Mouse (Mus musculus) R1 (cell line): ENCODE results near the gene Lefty2.

ENCODE experiments used
- DNase-seq: peaks from one replicate; pipeline ENCODE4 v3.0.0-alpha.2; 2018; ENCODE audit warnings: low read depth, low spot score

Lefty2 gene

DNA sequence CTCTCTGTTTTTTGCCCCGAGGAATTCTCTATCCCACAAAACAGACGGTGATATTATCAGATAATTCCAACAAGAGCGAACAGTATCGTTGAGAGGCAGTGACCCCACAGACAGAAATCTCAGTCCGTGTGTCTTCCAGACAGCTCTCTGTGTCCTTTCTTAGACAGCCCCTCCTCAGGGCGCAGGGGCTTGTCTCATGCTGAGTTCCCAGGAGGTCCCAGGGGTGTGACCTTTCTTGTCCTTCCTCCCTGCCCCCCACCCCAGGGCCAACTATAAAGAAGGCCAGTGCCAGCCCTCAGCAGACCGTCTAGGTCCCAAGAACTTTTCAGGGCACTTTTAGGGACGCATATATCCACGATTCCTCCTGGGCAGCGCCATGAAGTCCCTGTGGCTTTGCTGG, at the start of gene Lefty2:
Gene Lefty2, plus strand, starts transcription at position 301 of the 400 bp plus-strand sequence.
- DNase-seq: no peak

DNA sequence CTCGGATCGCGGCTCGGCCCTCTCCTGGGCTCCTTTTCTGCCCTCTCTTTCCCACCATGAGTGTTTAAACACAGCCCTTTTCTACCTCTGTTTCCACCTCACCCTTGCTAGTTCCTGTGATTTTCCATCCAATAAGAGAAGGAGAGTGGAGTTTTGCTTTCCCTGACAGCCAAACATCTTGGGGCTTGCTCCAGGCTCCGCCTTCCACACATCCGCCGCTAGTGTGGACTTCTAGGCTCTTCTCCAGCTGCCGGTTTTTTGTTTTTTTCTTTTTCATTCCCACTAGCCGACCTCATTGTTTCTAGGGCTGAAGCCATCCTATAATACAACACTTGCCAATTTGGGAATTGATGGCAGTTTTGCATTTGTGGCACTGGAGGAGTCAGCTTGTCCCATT, 44.8 kb upstream of the Lefty2 start:
- DNase-seq: peak; percentile 88

DNA sequence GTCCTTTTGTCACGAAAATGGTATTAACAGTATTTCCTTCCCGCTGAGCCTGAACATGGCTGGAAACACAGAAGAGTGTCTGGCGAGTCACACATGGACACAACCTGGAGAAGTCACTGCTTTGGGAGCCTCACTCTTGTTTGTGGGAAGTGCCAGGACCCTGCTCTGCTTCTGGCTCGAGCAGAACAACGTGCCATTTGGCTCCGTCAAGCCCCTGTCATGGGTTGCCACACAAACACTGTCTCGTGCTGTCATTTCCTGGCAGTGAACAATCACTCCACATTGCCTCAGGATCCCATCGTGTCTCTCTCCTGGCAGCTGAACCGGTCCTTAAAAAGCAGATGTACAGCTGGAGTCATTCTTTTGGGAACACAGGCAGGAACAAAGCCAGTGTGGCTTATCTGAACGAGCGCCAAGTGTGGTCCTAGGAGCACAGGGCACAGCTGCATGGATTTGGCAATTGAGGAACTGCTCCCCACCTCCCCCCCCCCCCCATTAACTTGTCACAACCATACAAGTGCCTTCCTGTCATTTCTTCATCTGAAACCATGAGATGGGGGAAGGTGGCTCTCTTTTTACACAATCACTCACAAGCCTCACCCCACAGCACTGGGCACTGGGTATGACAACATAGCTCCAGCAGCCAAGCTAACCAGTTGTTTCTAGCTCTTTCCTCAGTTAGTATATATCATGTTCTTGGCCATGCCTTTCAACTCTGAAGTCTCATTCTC, 44.2 kb upstream of the Lefty2 start:
- peak; percentile 29 for DNase-seq

DNA sequence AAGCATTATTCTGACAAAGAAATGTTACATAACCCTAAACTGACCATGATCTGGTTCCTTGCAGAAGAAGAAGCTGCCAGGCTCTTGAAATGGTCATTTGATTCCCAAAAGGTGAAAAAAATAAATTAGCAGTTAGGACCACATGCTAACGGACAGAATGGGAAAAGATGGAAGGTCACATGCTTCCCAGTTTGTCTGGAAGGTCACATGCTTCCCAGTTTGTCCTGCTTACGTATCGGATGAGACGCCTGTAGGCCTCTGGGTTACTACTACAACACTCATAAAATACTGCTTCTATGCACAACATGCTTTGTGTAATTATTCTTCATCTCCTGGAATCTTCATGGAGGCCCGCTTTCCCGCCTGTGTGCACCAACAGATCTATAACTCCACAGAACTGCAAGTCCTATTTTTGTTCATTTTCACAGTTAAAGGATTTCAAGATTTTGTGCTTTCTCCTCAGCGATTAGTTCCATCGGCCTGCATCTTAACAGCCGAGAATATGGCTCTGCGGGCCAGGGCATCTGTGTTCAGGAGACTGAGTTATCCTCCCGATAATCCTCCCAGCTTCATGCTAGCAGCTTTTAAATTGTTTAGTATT, 43.1 kb upstream of the Lefty2 start:
- peak; percentile 40 for DNase-seq

DNA sequence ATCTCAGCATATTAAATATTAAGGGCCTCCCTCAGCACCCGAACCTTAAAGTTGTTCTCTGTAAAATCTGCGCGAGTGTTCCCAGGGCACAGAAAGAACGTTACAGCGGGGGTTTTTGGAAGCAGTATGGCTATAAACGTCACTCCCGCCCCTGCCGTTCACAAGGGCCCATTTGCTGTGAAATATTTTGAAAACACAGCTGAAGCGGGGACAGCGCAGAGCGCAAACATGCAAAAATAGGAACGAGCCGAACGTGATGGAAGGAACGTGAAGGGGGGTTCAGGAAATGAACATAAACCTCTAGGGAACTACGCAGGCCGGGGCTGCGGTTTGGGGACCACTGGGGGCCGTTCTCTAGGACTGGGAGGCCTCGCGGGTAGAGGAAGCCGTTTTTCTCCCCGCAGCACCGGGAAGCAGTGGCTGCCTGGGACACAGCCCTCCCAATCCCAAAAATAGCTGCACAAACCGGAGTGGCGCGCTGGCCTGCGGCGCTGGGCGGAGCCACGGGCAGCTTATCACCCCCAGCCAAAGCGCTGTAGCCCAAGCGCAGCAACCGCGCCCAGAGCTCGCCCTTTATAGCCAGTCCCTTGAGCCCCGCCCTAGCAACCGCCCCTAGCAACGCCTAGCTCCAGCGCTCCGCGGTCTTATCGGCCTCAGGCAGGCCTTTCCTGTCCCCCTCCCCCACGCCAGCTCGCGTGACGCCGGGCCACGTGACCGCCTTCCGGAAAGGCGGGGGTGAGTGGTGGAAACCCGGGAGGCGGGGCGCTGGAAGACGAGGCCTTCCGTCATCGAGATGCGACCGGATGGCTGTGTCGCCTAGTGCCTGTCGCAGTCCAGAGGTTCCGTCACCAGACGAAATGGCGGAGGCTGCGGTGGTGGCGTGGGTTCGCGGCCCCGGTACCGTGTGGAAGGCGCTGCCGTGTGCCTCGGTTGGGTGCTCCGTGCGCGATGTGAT, 42.3 kb upstream of the Lefty2 start, which contains the start of gene Sde2:
Gene Sde2, plus strand, starts transcription at position 812 of the 955 bp plus-strand sequence.
- DNase-seq: peak; percentile 100

DNA sequence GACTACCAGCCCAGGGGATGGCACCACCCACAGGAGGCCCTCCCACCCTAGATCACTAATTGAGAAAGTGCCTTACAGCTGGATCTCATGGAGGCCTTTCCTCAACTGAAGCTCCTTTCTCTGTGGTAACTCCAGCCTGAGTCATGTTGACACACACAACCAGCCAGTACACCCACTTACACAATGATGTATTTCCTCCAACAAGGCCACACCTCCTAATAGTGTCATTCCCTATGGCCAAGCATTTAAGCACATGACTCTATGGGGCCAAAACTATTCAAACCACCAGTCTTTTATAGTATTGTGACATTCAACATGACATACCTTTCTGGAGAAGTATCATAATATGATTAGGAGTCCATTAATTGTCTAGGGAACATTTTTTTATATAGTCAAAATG, 34.1 kb upstream of the Lefty2 start:
- no peak for DNase-seq

DNA sequence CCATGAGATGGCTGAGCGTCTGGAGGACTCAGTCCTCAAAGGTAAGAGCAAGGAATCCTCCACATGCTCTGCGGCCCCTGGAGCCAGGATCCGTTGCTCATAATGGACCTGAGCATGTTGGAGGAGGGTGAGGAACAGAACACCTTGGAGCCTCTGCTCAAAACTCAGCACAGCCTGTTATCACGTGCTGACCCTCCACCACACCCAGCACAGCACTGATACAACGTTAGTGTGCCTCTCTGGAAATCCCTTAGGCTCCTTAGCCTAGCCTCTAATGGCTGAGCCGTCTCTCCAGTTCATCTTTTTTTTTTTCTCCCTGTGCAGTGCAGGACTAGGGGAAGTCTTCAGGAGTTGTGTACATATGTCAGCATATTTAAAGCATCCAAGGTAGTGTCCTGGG, 32.9 kb upstream of the Lefty2 start:
- no peak for DNase-seq

DNA sequence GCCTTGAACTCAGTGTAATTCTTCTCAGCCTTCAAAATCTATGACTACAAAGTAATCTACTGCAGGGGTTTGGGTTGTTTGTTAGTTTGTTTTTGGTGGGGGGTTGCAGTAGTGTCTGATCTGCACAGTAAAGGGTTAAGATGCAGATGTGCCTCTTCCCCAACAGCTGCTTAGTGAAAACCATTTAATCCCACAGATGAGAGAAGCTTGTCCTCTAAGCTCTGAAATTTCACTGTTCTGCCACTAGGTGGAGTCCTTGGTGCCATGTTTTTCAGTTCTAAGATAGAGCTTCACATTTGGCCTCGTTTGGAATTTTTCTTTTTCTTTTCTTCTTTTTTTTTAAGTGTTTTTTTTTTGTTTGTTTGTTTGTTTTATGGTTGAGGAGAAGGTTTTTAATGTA, 29.3 kb upstream of the Lefty2 start:
- DNase-seq: peak; percentile 73

DNA sequence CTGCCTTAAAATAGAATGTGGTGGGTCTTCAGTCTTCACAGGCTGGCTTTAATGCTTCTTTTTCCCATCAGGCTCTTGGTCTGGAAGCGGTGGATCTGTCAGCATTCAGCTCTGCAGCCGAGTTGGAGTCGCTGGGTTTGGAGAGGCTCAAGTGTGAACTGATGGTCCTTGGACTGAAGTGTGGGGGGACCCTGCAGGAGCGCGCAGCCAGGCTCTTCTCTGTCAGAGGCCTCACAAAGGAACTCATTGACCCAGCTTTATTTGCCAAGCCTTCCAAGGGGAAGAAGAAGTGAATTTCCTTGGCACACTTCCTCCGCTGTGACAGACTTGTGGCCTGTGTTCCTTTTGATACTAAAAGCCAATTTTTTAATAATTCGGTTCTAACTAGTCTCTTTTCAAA, 26.9 kb upstream of the Lefty2 start:
- DNase-seq: no peak

DNA sequence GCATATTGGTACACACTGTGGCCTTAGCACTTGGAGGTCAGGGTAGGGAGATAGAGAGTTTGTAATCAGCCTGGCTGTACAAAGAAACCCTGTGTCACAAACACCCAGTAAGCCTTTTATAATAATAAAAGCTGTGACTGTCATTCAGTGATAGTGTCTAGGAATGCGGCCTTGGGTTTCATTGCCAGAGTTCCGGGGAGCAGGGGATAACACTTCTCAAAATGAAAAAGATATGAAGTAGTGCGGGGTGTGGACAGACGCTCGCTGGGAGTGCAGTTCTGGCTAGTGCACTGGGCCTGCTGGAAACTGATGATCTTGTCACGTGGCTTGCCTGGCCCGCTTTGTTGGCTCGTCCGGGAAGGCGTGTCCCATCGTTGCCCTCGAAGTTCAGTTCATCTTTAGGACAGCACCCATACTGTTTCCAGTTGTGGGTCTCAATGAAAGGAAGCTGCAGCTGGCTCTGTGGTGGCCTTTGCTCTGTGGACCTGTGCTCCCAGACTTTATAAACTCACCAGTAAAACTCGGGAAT, 22.7 kb upstream of the Lefty2 start:
- no peak for DNase-seq

DNA sequence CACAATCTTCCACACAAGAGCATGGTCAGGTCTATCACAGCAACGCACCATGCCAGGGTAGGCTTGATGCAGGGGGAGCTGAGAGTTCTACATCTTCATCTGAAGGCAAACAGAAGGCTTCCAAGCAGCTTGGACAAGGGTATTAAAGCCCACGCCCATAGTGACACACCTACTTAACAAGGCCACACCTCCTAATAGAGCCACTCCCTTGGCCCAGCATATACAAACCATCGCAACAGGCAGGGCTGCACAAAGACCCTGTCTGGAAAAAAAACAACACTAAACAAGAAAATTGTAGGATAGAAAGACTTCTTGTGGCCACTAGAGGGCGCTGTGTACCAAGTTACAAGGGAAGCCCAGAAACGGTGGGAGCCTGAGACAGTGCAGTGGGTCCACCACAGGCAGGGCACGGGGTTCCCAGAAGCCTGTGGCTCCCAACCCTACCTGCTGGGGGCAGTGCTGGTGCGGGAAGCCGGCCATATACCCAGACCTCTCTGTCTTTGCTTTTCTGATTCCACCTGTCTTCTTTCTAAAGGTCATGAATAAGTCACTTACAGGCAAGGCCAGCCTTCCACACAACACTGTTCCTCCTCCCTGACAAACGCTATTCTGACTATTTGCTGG, 18.9 kb upstream of the Lefty2 start:
- peak; percentile 96 for DNase-seq

DNA sequence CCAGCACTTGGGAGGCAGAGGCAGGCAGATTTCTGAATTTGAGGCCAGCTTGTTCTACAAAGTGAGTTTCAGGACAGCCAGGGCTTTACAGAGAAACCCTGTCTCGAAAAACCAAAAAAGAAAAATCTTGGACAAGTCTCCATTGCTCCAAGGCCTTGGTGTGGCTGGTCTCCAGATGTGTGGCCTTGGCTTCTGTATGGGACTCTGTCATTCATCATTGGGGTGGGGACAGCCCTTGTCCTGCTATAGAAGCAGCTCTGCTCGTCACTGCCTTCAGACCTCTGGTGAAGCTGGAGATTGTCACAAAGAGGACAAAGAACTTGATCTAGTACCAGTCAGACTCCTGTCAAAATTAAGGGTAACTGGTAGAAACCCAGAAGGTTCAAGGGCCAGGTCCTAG, 18.3 kb upstream of the Lefty2 start:
- DNase-seq: no peak

DNA sequence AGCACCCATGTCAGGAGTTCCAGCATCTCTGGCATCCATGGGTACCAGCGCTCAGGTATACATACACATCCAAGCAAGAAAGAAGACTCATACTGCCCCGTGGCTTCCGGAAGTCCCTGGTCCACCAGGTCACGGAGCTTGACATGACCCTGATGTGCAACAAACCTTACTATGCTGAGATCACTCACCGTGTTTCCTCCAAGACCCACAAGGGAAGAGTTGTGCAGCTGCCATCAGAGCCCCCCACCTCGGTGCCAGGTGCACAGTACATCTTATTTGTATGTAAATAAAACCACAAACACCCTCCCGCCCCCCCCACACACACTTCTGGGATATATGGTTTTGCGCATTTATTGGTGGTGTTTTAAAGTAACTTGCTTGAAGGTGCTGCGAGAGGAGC, 17.8 kb upstream of the Lefty2 start:
- no peak for DNase-seq

DNA sequence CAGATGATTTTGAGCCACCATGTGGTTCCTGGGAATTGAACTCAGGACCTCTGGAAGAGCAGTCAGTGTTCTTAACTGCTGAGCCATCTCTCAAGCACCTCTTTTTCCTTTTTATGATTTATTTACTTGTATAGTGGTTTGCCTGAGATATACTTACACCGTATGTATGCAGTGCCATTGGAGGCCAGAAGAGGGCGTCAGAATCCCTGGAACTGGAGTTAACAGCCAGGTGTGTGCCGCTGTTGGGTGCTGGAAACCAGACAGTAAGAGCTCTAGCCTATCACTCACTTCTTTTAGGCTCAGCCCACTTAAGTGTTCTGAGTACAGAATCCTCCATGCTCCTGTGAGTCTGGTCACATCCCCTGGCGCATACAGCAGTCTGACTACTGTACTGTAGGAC, 15.4 kb upstream of the Lefty2 start:
- DNase-seq: peak; percentile 72

DNA sequence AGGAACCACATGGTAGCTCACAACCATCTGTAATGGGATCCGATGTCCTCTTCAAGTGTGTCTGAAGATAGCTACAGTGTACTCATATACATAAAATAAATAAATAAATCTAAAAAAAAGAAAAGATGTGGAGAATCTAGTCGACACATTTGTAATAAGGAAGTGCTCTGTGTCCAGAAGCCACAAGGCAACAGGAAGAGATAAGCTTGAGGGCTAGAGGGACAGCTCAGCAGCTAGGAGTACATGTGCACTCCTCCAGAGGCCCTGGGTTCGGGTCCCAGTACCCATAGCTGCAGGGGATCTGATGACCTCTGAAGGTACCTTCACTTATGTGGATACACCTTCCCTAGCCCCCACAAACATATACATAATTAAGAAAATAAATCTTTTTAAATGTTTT, 11.1 kb upstream of the Lefty2 start:
- DNase-seq: no peak

DNA sequence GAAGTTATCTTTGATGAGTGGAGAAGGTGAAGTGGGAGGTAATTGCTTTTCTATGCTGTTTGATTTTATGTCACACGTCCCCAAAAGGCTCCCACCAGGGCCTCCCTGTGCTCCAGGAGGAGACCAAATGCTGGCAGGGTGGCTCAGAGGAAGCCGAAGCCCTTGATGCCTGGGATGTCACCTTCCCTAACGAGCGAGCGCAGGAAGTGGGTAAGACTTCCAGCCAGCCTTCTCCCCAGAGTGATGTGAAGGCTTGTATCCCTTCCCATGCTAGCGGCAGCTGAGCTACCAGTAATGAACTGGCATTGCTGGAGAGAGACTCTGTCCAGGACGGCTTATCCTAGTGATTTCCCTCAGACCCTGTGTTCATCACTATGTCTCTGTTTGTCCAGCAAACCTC, 9.2 kb upstream of the Lefty2 start:
- DNase-seq: no peak

DNA sequence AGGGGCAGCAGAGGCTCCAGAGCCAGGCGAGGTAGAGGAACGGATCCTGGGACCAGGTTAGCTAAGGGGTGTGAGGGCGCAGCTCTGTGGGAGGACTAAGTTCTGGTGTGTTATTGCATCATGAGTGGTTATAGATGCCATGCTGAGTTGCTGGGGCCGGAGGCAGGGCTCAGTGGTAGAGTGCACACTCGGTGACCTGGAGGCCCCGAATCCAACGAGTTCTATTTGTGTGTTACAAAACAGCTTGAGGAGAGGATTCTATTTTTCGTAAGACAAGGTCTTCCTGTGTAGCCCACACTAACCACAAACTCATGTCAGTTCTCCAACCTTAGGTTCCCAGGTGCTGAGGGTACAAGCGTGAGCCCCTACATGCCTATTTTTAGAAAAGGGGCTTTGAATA, 8.4 kb upstream of the Lefty2 start:
- no peak for DNase-seq

DNA sequence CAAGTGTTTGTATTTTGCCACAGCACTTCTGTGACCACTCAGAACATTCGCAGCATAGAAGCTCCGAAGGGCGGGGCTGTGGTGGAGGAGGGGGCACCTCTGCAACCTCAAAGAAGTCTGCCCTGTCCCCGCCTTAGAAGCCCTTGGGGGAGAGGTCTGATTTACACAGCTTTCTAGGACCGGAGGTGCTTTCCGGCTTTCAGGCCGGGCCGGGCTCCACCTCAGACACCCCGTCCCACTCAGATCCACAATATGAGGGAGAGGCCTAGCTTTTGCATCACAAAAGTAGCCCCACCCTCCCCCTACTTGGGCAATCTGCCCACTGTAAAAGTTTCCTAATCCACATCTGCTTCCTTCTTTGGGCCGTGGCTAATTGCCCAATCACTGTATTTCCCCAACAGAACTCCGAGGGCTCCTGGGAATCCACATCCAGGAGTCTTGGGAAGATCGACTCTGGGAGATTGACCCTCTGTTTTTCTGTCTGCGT, 4.3 kb upstream of the Lefty2 start:
- DNase-seq: peak; percentile 99

DNA sequence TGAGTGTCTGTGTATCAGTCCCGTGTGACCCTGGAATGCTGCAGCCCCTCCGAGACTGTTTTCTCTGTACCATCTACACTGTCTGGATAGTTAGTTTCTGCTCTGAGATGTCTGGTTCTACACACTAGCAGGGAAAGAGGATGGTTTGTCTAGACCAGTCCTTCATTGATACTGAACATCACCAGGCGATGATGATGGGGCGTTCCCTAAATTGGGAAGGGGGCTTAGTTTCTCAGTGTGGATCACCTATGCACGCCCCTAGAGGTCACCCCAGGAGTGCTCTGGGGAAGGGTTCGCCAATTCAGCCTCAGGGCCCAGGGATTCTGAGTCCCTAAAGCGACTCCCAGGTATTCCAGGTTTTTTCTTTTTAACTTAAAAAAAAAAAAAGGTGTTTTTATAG, 3.7 kb upstream of the Lefty2 start:
- peak; percentile 67 for DNase-seq

DNA sequence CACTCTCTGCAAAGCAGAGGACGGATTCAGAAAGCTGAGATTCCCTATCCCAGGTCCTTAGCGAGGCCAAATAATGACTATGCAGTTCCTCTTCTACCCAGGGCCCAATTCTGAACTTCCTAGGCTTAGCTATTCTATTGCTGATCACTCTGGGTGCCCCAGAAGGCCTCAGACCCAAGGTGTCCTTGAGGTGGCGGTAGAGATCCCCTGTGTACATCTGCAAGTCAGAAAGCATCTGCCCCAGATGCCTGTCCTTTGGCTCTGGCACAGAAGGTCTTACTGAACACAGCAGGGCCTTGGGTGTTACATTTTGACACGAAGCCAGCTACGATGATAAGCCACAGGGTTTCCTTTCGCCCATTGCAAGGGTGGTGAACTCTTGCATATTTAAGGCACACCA, 3.1 kb upstream of the Lefty2 start:
- peak; percentile 81 for DNase-seq
